Mouse (Mus musculus): ENCODE results near the gene Il21.
A peak's percentile ranks its signal among the peaks of the same experiment; 100 is the strongest.

Gene Il21

GRCm38 (mm10) chr3:37232586-37233222 is at the start of gene Il21:
TSS of gene Il21 (minus strand) at chr3:37232636.
- DNase-seq (ENCODE audit: low read depth, low spot score), result no peak

GRCm38 (mm10) chr3:37280871-37281270 is 48.4 kb upstream of the Il21 start:
- no peak for DNase-seq (ENCODE audit: low read depth, low spot score)

- DNase-seq (ENCODE audit: low read depth, low spot score), result no peak
Observed at GRCm38 (mm10) chr3:37280221-37280620, 47.8 kb upstream of the Il21 start.

GRCm38 (mm10) chr3:37274661-37275060 is 42.2 kb upstream of the Il21 start:
- DNase-seq (ENCODE audit: low read depth, low spot score), result no peak

GRCm38 (mm10) chr3:37273092-37273491 is 40.7 kb upstream of the Il21 start:
- DNase-seq (ENCODE audit: low read depth, low spot score), result no peak

GRCm38 (mm10) chr3:37271209-37271608 is 38.8 kb upstream of the Il21 start:
- peak; percentile 77 for DNase-seq (ENCODE audit: low read depth, low spot score)

- DNase-seq (ENCODE audit: low read depth, low spot score), result no peak
Observed at GRCm38 (mm10) chr3:37269926-37270325, 37.5 kb upstream of the Il21 start.

- no peak for DNase-seq (ENCODE audit: low read depth, low spot score)
Observed at GRCm38 (mm10) chr3:37268338-37268737, 35.9 kb upstream of the Il21 start.

GRCm38 (mm10) chr3:37259331-37259999 is 27.0 kb upstream of the Il21 start:
- no peak for DNase-seq (ENCODE audit: low read depth, low spot score)

- no peak for DNase-seq (ENCODE audit: low read depth, low spot score)
Observed at GRCm38 (mm10) chr3:37257776-37258175, 25.3 kb upstream of the Il21 start.

- DNase-seq (ENCODE audit: low read depth, low spot score), result no peak
Observed at GRCm38 (mm10) chr3:37250967-37251366, 18.5 kb upstream of the Il21 start.

GRCm38 (mm10) chr3:37235025-37235424 is 2.6 kb upstream of the Il21 start:
- no peak for DNase-seq (ENCODE audit: low read depth, low spot score)

GRCm38 (mm10) chr3:37231153-37231552 is 1.3 kb downstream of the Il21 start:
- no peak for DNase-seq (ENCODE audit: low read depth, low spot score)

GRCm38 (mm10) chr3:37229082-37229829 is 3.2 kb downstream of the Il21 start:
- DNase-seq (ENCODE audit: low read depth, low spot score), result no peak

GRCm38 (mm10) chr3:37225124-37225523 is 7.3 kb downstream of the Il21 start:
- peak; percentile 67 for DNase-seq (ENCODE audit: low read depth, low spot score)

- DNase-seq (ENCODE audit: low read depth, low spot score), result peak; percentile 64
Observed at GRCm38 (mm10) chr3:37219071-37219470, 13.4 kb downstream of the Il21 start.

- DNase-seq (ENCODE audit: low read depth, low spot score), result no peak
Observed at GRCm38 (mm10) chr3:37205226-37205800, 27.1 kb downstream of the Il21 start.

GRCm38 (mm10) chr3:37204556-37204955 is 27.9 kb downstream of the Il21 start:
- peak; percentile 76 for DNase-seq (ENCODE audit: low read depth, low spot score)

- DNase-seq (ENCODE audit: low read depth, low spot score), result peak; percentile 96
Observed at GRCm38 (mm10) chr3:37203984-37204428, 28.4 kb downstream of the Il21 start.

- DNase-seq (ENCODE audit: low read depth, low spot score), result no peak
Observed at GRCm38 (mm10) chr3:37202856-37203255, 29.6 kb downstream of the Il21 start.

- no peak for DNase-seq (ENCODE audit: low read depth, low spot score)
Observed at GRCm38 (mm10) chr3:37201122-37201916, 31.1 kb downstream of the Il21 start.
